In the genomic region with DNA sequence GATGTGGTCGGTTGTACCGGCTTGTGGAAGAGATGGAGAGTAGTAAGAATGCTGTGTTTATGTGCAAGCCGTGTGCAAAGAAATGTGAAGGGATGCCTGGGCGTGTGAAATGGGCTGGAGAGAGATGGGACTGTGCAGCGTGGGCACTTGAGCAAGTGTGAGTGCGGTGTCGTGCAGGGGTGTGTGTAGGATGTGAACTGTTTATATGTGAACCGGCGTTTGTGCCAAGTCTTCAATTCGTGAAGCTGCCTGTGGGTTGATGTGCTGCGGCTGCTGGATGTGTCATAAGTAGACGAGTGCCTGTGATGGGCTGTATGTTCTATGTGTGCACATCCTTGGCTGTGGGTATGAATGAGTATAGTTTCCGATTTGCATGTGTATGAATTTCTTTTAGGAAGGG, we compare ENCODE assay signal across 8 mouse cellular contexts.
DNase-seq lines count a peak whose midpoint lies in the region; ATAC-seq and TF ChIP-seq lines count a peak whose summit lies in the region.

No protein-coding gene starts in this region.

- TF ChIP-seq CTCF in lung, postnatal 0 days (IDR thresholded peaks at IDR 0.05), result no peak

- no peak overlapping the region for H3K4me3 ChIP-seq in lung, postnatal 0 days (ENCODE audit: low read depth, low read length)

- H3K27ac ChIP-seq in lung, postnatal 0 days (ENCODE audit: low read length), result no peak overlapping the region

- no peaks in the 10 kb centered on the region for H3K9me3 ChIP-seq in lung, postnatal 0 days (ENCODE audit: low read length)

- no peak for ATAC-seq in lung, postnatal 0 days
- peak; percentile 66 for ATAC-seq in frontal cortex, adult (ENCODE audit: low TSS enrichment)
- no peak for ATAC-seq in monocyte, adult 5-6 weeks (replicated peaks; ENCODE audit: insufficient number of reproducible peaks, low FRiP score, low TSS enrichment, poor library complexity, severe bottlenecking)

- no peaks in the 10 kb centered on the region for H3K36me3 ChIP-seq in lung, postnatal 0 days (ENCODE audit: insufficient read depth, low read length)

- DNase-seq in lung, postnatal 0 days (ENCODE audit: low spot score), result peak; percentile 9
- no peak for DNase-seq in lung, postnatal 25 days (ENCODE audit: low spot score)
- DNase-seq in left cerebral cortex, postnatal 14 days (ENCODE audit: low spot score in 2 of 2), result peak; percentile 76 to 93
- peak; percentile 87 to 90 for DNase-seq in right cerebral cortex, postnatal 36 days (ENCODE audit: low spot score in 2 of 2)
- no peak for DNase-seq in ovary, postnatal 10 days (ENCODE audit: low spot score)
- DNase-seq in cerebellum, adult 8-10 months, result no peak

- H3K27me3 ChIP-seq in lung, postnatal 0 days (replicated peaks; ENCODE audit: insufficient read depth, low read length), result peaks cover 41% of the 10 kb centered on the region

- H3K4me2 ChIP-seq in lung, postnatal 0 days (replicated peaks; ENCODE audit: low read depth, low read length), result peak overlapping the region; percentile 67; the same call in 1 of the 2 replicates

- no peaks in the 10 kb centered on the region; the same call in 1 of the 2 replicates for H3K4me1 ChIP-seq in lung, postnatal 0 days (ENCODE audit: insufficient read depth, low read depth, low read length)

- intact Hi-C loops in left cerebral cortex, postnatal 14 days (cut with DNase I), result loop anchor here (5.0 to 10.0 kb wide), 3 partner anchors 247 to 358 kb away; no protein-coding TSS in a partner anchor

- H3K9ac ChIP-seq in lung, postnatal 0 days (replicated peaks; ENCODE audit: low read depth), result no peak overlapping the region

- 5% methylated on average over 13 of the region's 13 CpGs for WGBS in lung, postnatal 0 days

- no peak for TF ChIP-seq EP300 in lung, postnatal 0 days (IDR thresholded peaks at IDR 0.05)

Comparison
In these comparisons a context has a peak if more than half of its experiments do, and no peak if none do; other contexts are left out.
1. DNase-seq: peak in lung, postnatal 0 days (single experiment), left cerebral cortex, postnatal 14 days (2 of 2) and right cerebral cortex, postnatal 36 days (2 of 2); none in lung, postnatal 25 days (single experiment), ovary, postnatal 10 days (single experiment) and cerebellum, adult 8-10 months (single experiment).